Mouse (Mus musculus) neutrophil, adult 59 days (primary cell): Measurements from ENCODE around the gene Tmtc4. TPM values are rescaled to one million over a fixed set of nuclear protein-coding genes. Genes with fewer than 3 reads are reported as not detected.

ENCODE experiments used
- total RNA-seq, 2 experiments: library from RNA; stranded (reverse); gene quantifications; 1 replicate in 1 of 2; 2 replicates in 1 of 2; pipeline ENCODE4 v1.2.4; 2023

Gene Tmtc4
- 1 to 10 TPM; 2.9 to 5.1 TPM for total RNA-seq

DNA sequence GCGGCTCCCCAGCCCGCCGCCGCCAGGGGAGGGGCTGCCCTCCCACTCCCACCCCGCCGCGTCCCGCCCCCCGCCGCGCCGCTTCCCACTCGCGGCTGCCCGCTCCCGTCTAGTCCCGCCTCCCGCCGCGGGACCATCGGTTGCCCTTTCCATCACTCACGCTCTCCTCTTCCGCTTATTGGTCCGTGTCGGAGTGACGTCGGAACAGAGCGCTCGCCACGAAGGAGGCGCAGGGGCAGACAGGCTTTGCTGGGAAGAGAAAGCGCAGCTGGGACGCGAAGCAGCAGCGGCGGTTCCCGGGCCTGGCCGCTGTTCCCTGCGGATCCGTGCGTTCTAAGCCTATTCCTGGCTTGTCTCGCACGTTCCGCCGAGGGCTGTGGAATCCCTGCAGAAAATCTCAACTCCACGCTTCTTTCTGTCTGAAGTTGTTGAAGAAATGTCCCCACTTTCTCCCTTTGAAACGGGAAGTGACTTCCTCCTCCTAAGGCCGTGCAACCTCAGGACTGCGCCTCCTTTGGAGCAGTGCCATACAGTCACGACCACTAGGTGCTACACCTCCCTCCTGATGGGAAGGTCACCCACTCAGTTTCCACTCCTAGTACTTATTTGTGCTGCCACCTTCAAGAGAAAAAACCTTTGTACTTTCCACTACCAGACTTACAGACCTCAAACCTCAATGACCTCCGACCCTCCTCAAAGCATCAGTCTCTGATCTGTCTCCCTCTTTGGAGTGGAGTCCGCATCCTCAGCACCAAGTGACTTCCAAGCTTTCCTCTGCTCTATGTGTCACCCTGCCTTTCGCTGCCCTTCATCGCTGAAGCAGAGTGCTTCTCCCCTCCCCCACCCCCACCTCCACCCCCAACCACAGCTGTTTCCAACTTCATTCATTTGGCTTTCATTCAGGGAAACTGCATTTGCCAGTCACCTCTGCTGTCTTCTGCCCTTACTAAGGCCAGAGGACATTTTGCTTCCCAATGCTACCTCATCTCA, at the start of gene Tmtc4:
Gene Tmtc4 (minus strand): TSS at position 810 of the 990 bp plus-strand sequence.

DNA sequence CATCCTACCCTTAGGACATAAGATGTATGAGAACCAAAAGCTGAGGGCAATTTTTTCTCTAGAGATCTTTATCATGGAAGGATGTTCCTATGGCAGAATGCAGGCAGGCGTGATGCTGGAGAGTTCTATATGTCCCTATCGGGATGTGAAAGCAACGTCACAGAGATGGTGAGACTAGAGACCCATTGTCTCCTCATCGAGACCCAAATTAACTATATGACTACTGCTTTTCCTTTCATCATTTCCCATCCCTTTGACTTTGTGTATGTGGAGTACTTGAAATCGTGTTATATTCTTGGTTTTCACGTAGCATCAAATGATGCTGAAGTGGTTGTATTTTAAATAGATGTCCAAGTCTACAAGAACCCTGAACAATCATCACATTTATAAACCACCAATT, 70.2 kb downstream of the Tmtc4 start, which contains the start of gene Ggact:
Gene Ggact (minus strand): TSS at position 101 of the 400 bp plus-strand sequence.

Other genes starting within 250 kb of the Tmtc4 start
- gene Ggact, start 70.3 kb downstream of the Tmtc4 start, total RNA-seq, result 1 to 10 TPM in 1 of 2 experiments, under 1 TPM in 1; 0.75 to 1.4 TPM